Mouse (Mus musculus) lung, adult 2 months (tissue): Measurements from ENCODE around the gene Trpm2.

Experiments used
- CTCF ChIP-seq: fragments of 200-500 bp; IDR thresholded peaks from 2 replicates; pipeline ENCODE4 v1.5.1; 2011; ENCODE audit warnings: mild to moderate bottlenecking, low read length, control low read depth; ENCODE audit not compliant: insufficient read depth
- POLR2A ChIP-seq: fragments of 200-500 bp; IDR thresholded peaks from 2 replicates; pipeline ENCODE4 v1.6.1; 2011; ENCODE audit warnings: low read depth, mild to moderate bottlenecking, control low read depth, low read length, borderline replicate concordance; ENCODE audit errors: extremely low read depth

DNA sequence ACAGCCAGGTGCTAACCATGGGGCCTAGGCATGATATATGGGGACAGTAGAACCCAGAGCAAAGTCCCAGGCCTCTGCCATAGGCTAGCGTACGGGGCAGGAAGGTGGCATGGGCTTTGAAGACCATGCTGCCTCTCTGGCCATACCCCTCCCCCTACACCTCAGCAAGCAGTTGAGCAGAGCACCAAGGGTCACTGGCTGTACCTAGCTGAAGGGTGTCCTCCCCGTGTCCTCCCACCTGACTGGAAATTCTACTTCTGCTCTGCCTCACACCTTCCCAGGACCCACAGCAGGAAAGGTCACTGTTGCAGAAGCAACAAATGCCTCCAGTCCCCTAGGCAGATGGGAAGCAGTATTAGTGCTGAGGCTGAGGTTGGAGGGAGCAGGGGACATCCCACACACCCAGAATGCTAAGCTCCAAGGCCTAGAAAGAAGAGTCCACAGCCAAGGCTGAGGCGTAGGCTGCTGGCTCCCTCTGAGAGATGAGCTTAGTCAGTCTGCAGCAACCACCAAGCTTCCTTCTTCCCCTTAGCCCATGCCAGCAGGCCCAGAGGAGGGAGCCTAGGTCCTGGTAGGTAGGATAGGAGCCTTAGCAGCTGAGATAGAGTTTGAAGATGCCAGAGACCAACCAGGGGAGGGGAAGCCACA lies 35.6 kb upstream of the Trpm2 start:
- TF ChIP-seq POLR2A (no peak), CTCF (no peak)
